Mouse (Mus musculus): ENCODE measurements at regions not wholly inside any gene's neighbourhood (a gene's known extent, or its start where the extent isn't known, plus 50 kb on each side); places are given as distances from the start of the nearest gene placed in this dataset.

GRCm38 (mm10) chr14:99592922-99593321 lies 294.4 kb downstream of the Klf5 start:
- no peak for ATAC-seq (ENCODE audit: extremely low read depth, insufficient number of reproducible peaks, low FRiP score, poor library complexity, severe bottlenecking)

GRCm38 (mm10) chr14:99593864-99594263 lies 295.4 kb downstream of the Klf5 start:
- no peak for ATAC-seq (ENCODE audit: extremely low read depth, insufficient number of reproducible peaks, low FRiP score, poor library complexity, severe bottlenecking)

- ATAC-seq (ENCODE audit: extremely low read depth, insufficient number of reproducible peaks, low FRiP score, poor library complexity, severe bottlenecking) = no peak
Observed at GRCm38 (mm10) chr14:99601900-99602299, 303.4 kb downstream of the Klf5 start.

- no peak for ATAC-seq (ENCODE audit: extremely low read depth, insufficient number of reproducible peaks, low FRiP score, poor library complexity, severe bottlenecking)
Observed at GRCm38 (mm10) chr14:99603257-99603656, 304.8 kb downstream of the Klf5 start.

- ATAC-seq (ENCODE audit: extremely low read depth, insufficient number of reproducible peaks, low FRiP score, poor library complexity, severe bottlenecking) = no peak
Observed at GRCm38 (mm10) chr14:99605351-99606100, 307.0 kb downstream of the Klf5 start.

- ATAC-seq (ENCODE audit: extremely low read depth, insufficient number of reproducible peaks, low FRiP score, poor library complexity, severe bottlenecking) = no peak
Observed at GRCm38 (mm10) chr14:99609003-99609402, 310.5 kb downstream of the Klf5 start.

GRCm38 (mm10) chr14:99611435-99611834 lies 312.9 kb downstream of the Klf5 start:
- no peak for ATAC-seq (ENCODE audit: extremely low read depth, insufficient number of reproducible peaks, low FRiP score, poor library complexity, severe bottlenecking)

GRCm38 (mm10) chr14:99612114-99612513 lies 313.6 kb downstream of the Klf5 start:
- no peak for ATAC-seq (ENCODE audit: extremely low read depth, insufficient number of reproducible peaks, low FRiP score, poor library complexity, severe bottlenecking)

GRCm38 (mm10) chr14:99614748-99615147 lies 316.3 kb downstream of the Klf5 start:
- ATAC-seq (ENCODE audit: extremely low read depth, insufficient number of reproducible peaks, low FRiP score, poor library complexity, severe bottlenecking) = no peak

GRCm38 (mm10) chr14:99616655-99617335 lies 318.3 kb downstream of the Klf5 start:
- no peak for ATAC-seq (ENCODE audit: extremely low read depth, insufficient number of reproducible peaks, low FRiP score, poor library complexity, severe bottlenecking)

GRCm38 (mm10) chr14:99617374-99617773 lies 318.9 kb downstream of the Klf5 start:
- no peak for ATAC-seq (ENCODE audit: extremely low read depth, insufficient number of reproducible peaks, low FRiP score, poor library complexity, severe bottlenecking)

GRCm38 (mm10) chr14:99621538-99621937 lies 323.0 kb downstream of the Klf5 start:
- ATAC-seq (ENCODE audit: extremely low read depth, insufficient number of reproducible peaks, low FRiP score, poor library complexity, severe bottlenecking) = no peak

GRCm38 (mm10) chr14:99624380-99625327 lies 326.2 kb downstream of the Klf5 start:
- no peak for ATAC-seq (ENCODE audit: extremely low read depth, insufficient number of reproducible peaks, low FRiP score, poor library complexity, severe bottlenecking)

GRCm38 (mm10) chr14:99627615-99628014 lies 329.1 kb downstream of the Klf5 start:
- ATAC-seq (ENCODE audit: extremely low read depth, insufficient number of reproducible peaks, low FRiP score, poor library complexity, severe bottlenecking) = no peak

- ATAC-seq (ENCODE audit: extremely low read depth, insufficient number of reproducible peaks, low FRiP score, poor library complexity, severe bottlenecking) = no peak
Observed at GRCm38 (mm10) chr14:99631092-99631491, 332.6 kb downstream of the Klf5 start.

GRCm38 (mm10) chr14:99632444-99632843 lies 334.0 kb downstream of the Klf5 start:
- no peak for ATAC-seq (ENCODE audit: extremely low read depth, insufficient number of reproducible peaks, low FRiP score, poor library complexity, severe bottlenecking)

GRCm38 (mm10) chr14:99635556-99636150 lies 337.2 kb downstream of the Klf5 start:
- no peak for ATAC-seq (ENCODE audit: extremely low read depth, insufficient number of reproducible peaks, low FRiP score, poor library complexity, severe bottlenecking)

GRCm38 (mm10) chr14:99641475-99642453 lies 343.3 kb downstream of the Klf5 start:
- no peak for ATAC-seq (ENCODE audit: extremely low read depth, insufficient number of reproducible peaks, low FRiP score, poor library complexity, severe bottlenecking)
